Mouse (Mus musculus) lung, postnatal 0 days (tissue): ENCODE data around the gene Otub1.

Experiments
- CTCF ChIP-seq: IDR thresholded peaks from 2 replicates; pipeline ENCODE4 v1.5.1; 2016; ENCODE audit warnings: antibody characterized with exemption, mild to moderate bottlenecking
- EP300 ChIP-seq: IDR thresholded peaks from 2 replicates; pipeline ENCODE4 v1.6.1; 2016; ENCODE audit warnings: antibody characterized with exemption, mild to moderate bottlenecking, control low read depth

DNA sequence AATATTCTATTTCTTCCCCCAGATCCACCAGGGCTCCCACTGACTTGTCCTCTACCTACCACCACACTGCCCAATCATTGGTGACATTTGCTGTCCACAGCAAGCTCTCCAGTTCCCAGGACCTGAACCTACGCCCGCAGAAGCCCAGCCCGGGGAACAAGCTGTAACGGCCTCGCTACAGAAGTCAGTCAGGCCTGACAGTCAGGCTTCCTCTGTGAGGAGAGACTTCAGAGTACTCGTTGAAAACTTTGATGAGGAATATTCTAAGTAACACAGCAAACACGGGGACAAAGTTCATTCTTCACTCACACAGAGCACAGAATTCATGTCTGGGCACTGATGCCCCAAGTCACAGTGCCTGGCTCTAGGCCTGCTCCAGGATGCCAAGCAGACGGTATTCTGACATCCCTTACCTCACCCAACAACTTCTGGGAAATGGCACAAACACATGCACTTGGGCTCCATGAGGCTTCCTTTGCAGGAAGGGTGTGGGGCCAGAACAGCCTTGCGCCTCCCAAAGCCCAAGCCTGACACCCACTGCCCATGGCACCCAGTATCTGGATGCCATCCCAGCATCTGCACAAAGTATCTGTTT is 19.1 kb upstream of the Otub1 start:
- no peak for TF ChIP-seq CTCF
- no peak for TF ChIP-seq EP300
